21 mouse cellular contexts compared by ENCODE assay signal in the genomic region with DNA sequence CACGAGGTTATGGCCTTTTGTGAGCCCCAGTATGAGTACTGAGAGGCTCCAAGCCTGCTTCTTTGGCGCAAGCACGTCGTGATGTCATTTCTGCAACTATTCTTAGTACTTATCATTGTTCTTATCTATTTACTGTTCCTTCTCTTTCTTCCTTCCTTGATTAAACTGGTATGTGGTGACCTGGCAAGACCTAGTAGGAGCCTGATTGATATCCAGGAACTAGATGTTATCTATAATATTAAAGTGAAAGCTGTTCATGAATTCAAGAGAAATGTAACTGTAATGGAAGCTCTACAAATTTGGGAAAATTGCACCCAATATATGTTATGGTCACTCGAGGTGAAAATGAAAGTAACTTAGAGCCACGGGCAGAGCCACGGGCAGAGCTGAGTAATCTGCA.
DNase-seq lines count a peak whose midpoint lies in the region; ATAC-seq and TF ChIP-seq lines count a peak whose summit lies in the region.
"Had no signal": no experiment of that assay in that cellular context is flagged by ENCODE, and none has a peak within 500 bp of the region (broad histone marks: within the 10 kb centered on the region; RNA-seq: fewer than 3 reads in every experiment).

No protein-coding gene starts in this region.

- TF ChIP-seq POLR2A in MEL (IDR thresholded peaks at IDR 0.05; ENCODE audit: control insufficient read depth in 1 of 2, insufficient read depth in 1 of 2, low read depth in 1 of 2, low read length in 2 of 2, poor library complexity in 1 of 2) = no peak

- H3K4me3 ChIP-seq in heart, embryonic 11.5 days (ENCODE audit: low read depth, low read length) = no peak overlapping the region
- H3K4me3 ChIP-seq in MEL (ENCODE audit: control insufficient read depth in 1 of 2, insufficient read depth in 1 of 2, low read depth in 2 of 2, low read length in 2 of 2) = no peak overlapping the region; a peak in 1 of 4 replicates
- H3K4me3 ChIP-seq: embryonic facial prominence, embryonic 13.5 days; forebrain, embryonic 12.5 days; heart, embryonic 12.5 days; hindbrain, embryonic 12.5 days had no signal

- TF ChIP-seq EP300 in MEL (IDR thresholded peaks at IDR 0.05; ENCODE audit: low read depth in 1 of 2, low read length in 2 of 2) = no peak

- no peaks in the 10 kb centered on the region for H3K4me1 ChIP-seq in heart, embryonic 11.5 days (ENCODE audit: control insufficient read depth, insufficient read depth, low read length)
- H3K4me1 ChIP-seq in MEL (ENCODE audit: control insufficient read depth in 1 of 2, insufficient read depth in 2 of 2, low read length in 2 of 2) = peaks cover 3 to 5% of the 10 kb centered on the region in 2 experiments; a peak in 2 of 4 replicates
- H3K4me1 ChIP-seq: embryonic facial prominence, embryonic 13.5 days; forebrain, embryonic 12.5 days; heart, embryonic 12.5 days; hindbrain, embryonic 12.5 days had no signal

- WGBS in heart, embryonic 11.5 days (ENCODE audit: insufficient replicate concordance) = 84% methylated on average over 7 of the region's 7 CpGs

- no peaks in the 10 kb centered on the region for H3K79me2 ChIP-seq in MEL (ENCODE audit: control insufficient read depth, insufficient read depth, low read length, poor library complexity)

- no peak overlapping the region for H3K9ac ChIP-seq in heart, embryonic 11.5 days (ENCODE audit: low read depth, low read length)
- H3K9ac ChIP-seq in MEL (ENCODE audit: control insufficient read depth, low read depth, low read length, poor library complexity, severe bottlenecking) = no peak overlapping the region
- H3K9ac ChIP-seq: embryonic facial prominence, embryonic 13.5 days; forebrain, embryonic 12.5 days; heart, embryonic 12.5 days; hindbrain, embryonic 12.5 days had no signal

- H3K9me3 ChIP-seq in heart, embryonic 11.5 days (replicated peaks; ENCODE audit: control insufficient read depth, low read length) = no peaks in the 10 kb centered on the region
- no peaks in the 10 kb centered on the region for H3K9me3 ChIP-seq in MEL (replicated peaks; ENCODE audit: insufficient read depth, low read length)
- H3K9me3 ChIP-seq: forebrain, embryonic 12.5 days had no signal

- peak; percentile 3 for DNase-seq in heart, adult 8-10 months (ENCODE audit: low spot score)
- DNase-seq in A20 (ENCODE audit: low read depth, low spot score) = peak; percentile 61
- no peak for DNase-seq in MEL (ENCODE audit: low read depth, low spot score)
- peak; percentile 32 for DNase-seq in induced T-regulatory cell, adult 2 months (ENCODE audit: low read depth)
- DNase-seq in right cerebral cortex, adult 2 months (ENCODE audit: low spot score in 2 of 2) = no peak
- no peak for DNase-seq in urinary bladder, postnatal 14 days (ENCODE audit: low spot score)
- no peak for DNase-seq in thymus, adult 18-20 months
- DNase-seq: adrenal gland, postnatal 14 days; cerebellum, adult 18-20 months; cerebellum, adult 9-11 months; cerebellum, postnatal 36 days; gastrocnemius, postnatal 36 days; heart, postnatal 36 days; kidney, adult 8-10 months had no signal

- TF ChIP-seq RAD21 in MEL (IDR thresholded peaks at IDR 0.05; ENCODE audit: low read depth, low read length) = no peak

- no peak for TF ChIP-seq CTCF in MEL (IDR thresholded peaks at IDR 0.05 in 2 of 3, conservative IDR thresholded peaks at IDR 0.05 in 1 of 3; ENCODE audit: control insufficient read depth in 1 of 3, insufficient read depth in 1 of 3, low read depth in 2 of 3, low read length in 3 of 3, poor library complexity in 1 of 3, severe bottlenecking in 1 of 3)

- H3K36me3 ChIP-seq in heart, embryonic 11.5 days (ENCODE audit: control insufficient read depth, insufficient read depth, low read length) = no peaks in the 10 kb centered on the region
- H3K36me3 ChIP-seq in MEL (ENCODE audit: control insufficient read depth in 1 of 2, insufficient read depth in 2 of 2, low read length in 2 of 2) = peaks cover 0 to 3% of the 10 kb centered on the region in 2 experiments; a peak in 1 of 4 replicates
- H3K36me3 ChIP-seq: embryonic facial prominence, embryonic 13.5 days; forebrain, embryonic 12.5 days; heart, embryonic 12.5 days; hindbrain, embryonic 12.5 days had no signal

- H3K4me2 ChIP-seq in heart, embryonic 11.5 days = no peak overlapping the region
- H3K4me2 ChIP-seq: embryonic facial prominence, embryonic 13.5 days; forebrain, embryonic 12.5 days; heart, embryonic 12.5 days; hindbrain, embryonic 12.5 days had no signal

- no peak overlapping the region for H3K27ac ChIP-seq in heart, embryonic 11.5 days (ENCODE audit: low read depth, low read length)
- no peak overlapping the region for H3K27ac ChIP-seq in MEL (ENCODE audit: control insufficient read depth, low read depth, low read length)
- H3K27ac ChIP-seq: embryonic facial prominence, embryonic 13.5 days; forebrain, embryonic 12.5 days; hindbrain, embryonic 12.5 days; hindbrain, postnatal 0 days had no signal

- ATAC-seq in heart, embryonic 11.5 days (replicated peaks; ENCODE audit: insufficient number of reproducible peaks, low FRiP score, low TSS enrichment) = no peak
- ATAC-seq: hindbrain, postnatal 0 days; intestine, postnatal 0 days had no signal

- no peaks in the 10 kb centered on the region for H3K27me3 ChIP-seq in heart, embryonic 11.5 days (ENCODE audit: control insufficient read depth, insufficient read depth, low read length)
- no peaks in the 10 kb centered on the region for H3K27me3 ChIP-seq in MEL (ENCODE audit: control insufficient read depth in 1 of 2, insufficient read depth in 2 of 2, low read length in 2 of 2)
- H3K27me3 ChIP-seq: embryonic facial prominence, embryonic 13.5 days; forebrain, embryonic 12.5 days; heart, embryonic 12.5 days; hindbrain, embryonic 12.5 days had no signal

TF ChIP-seq in MEL, 35 proteins besides CTCF, POLR2A, EP300 and RAD21:
- 0 out of 2 replicates have a peak, but pooled peaks have one; percentile 19 for TF ChIP-seq GATA1 (IDR thresholded peaks at IDR 0.05; ENCODE audit: low read depth, low read length)
- TF ChIP-seq MAFK (IDR thresholded peaks at IDR 0.05; ENCODE audit: borderline replicate concordance, low read depth, low read length) = no peak

Comparison
In these comparisons a context has a peak if more than half of its experiments do, and no peak if none do; other contexts are left out.
1. DNase-seq: peak in heart, adult 8-10 months (single experiment), A20 (single experiment) and induced T-regulatory cell, adult 2 months (single experiment); none in MEL (single experiment), right cerebral cortex, adult 2 months (0 of 2), urinary bladder, postnatal 14 days (single experiment) and thymus, adult 18-20 months (0 of 2).